ENCODE assay signal across 22 mouse cellular contexts in genomic region chr12:103426710-103427109, GRCm38 (mm10). TPM values are rescaled to one million over a fixed set of nuclear protein-coding genes. Genes with fewer than 3 reads are reported as not detected.
DNase-seq lines count a peak whose midpoint lies in the region; ATAC-seq and TF ChIP-seq lines count a peak whose summit lies in the region.
"Had no signal": no experiment of that assay in that cellular context is flagged by ENCODE, and none has a peak within 500 bp of the region (broad histone marks: within the 10 kb centered on the region; RNA-seq: fewer than 3 reads in every experiment).

No protein-coding gene starts in this region.

- H3K4me1 ChIP-seq in hindbrain, postnatal 0 days (ENCODE audit: insufficient read depth, low read length), result peaks cover 16% of the 10 kb centered on the region
- H3K4me1 ChIP-seq in hindbrain, embryonic 12.5 days, result peaks cover 22% of the 10 kb centered on the region
- H3K4me1 ChIP-seq in lung, postnatal 0 days (ENCODE audit: insufficient read depth, low read depth, low read length), result peaks cover 16% of the 10 kb centered on the region; the same call in 1 of the 2 replicates

- no peak overlapping the region for H3K4me3 ChIP-seq in hindbrain, postnatal 0 days (ENCODE audit: low read length)
- H3K4me3 ChIP-seq in hindbrain, embryonic 12.5 days, result no peak overlapping the region
- H3K4me3 ChIP-seq in lung, postnatal 0 days (ENCODE audit: low read depth, low read length), result no peak overlapping the region

- H3K27me3 ChIP-seq in hindbrain, postnatal 0 days (ENCODE audit: insufficient read depth, low read length), result no peaks in the 10 kb centered on the region
- H3K27me3 ChIP-seq in hindbrain, embryonic 12.5 days, result no peaks in the 10 kb centered on the region
- H3K27me3 ChIP-seq in lung, postnatal 0 days (replicated peaks; ENCODE audit: insufficient read depth, low read length), result no peaks in the 10 kb centered on the region
- H3K27me3 ChIP-seq: heart, embryonic 15.5 days; kidney, embryonic 15.5 days had no signal

- peak; percentile 30; the same call in 1 of the 2 replicates for TF ChIP-seq CTCF in hindbrain, postnatal 0 days (IDR thresholded peaks at IDR 0.05; ENCODE audit: low read depth)
- peak; percentile 35; the same call in 1 of the 2 replicates for TF ChIP-seq CTCF in lung, postnatal 0 days (IDR thresholded peaks at IDR 0.05)

- no peak overlapping the region for H3K4me2 ChIP-seq in hindbrain, postnatal 0 days (ENCODE audit: low read depth, low read length)
- no peak overlapping the region for H3K4me2 ChIP-seq in hindbrain, embryonic 12.5 days (replicated peaks)
- H3K4me2 ChIP-seq in lung, postnatal 0 days (replicated peaks; ENCODE audit: low read depth, low read length), result no peak overlapping the region

- peak; percentile 3 for DNase-seq in adrenal gland, postnatal 14 days
- DNase-seq in adrenal gland, postnatal 36 days, result no peak
- no peak for DNase-seq in hindbrain, postnatal 0 days (ENCODE audit: low spot score)
- no peak for DNase-seq in lung, postnatal 0 days (ENCODE audit: low spot score)
- no peak for DNase-seq in lung, postnatal 10 days
- peak; percentile 26 for DNase-seq in naive thymus-derived CD4-positive, alpha-beta T cell, adult 2 months (ENCODE audit: low read depth)
- DNase-seq: spleen, adult 18-20 months; thymus, postnatal 25 days had no signal

- H3K9me3 ChIP-seq in hindbrain, postnatal 0 days (ENCODE audit: low read length), result no peaks in the 10 kb centered on the region
- H3K9me3 ChIP-seq in hindbrain, embryonic 12.5 days (replicated peaks), result no peaks in the 10 kb centered on the region
- H3K9me3 ChIP-seq in lung, postnatal 0 days (ENCODE audit: low read length), result no peaks in the 10 kb centered on the region
- H3K9me3 ChIP-seq: heart, embryonic 15.5 days; kidney, embryonic 15.5 days; limb, embryonic 10.5 days had no signal

- peaks cover 4% of the 10 kb centered on the region; the same call in 1 of the 2 replicates for H3K36me3 ChIP-seq in hindbrain, postnatal 0 days (ENCODE audit: insufficient read depth, low read length)
- H3K36me3 ChIP-seq in hindbrain, embryonic 12.5 days, result peaks cover 13% of the 10 kb centered on the region
- no peaks in the 10 kb centered on the region; the same call in 1 of the 2 replicates for H3K36me3 ChIP-seq in lung, postnatal 0 days (ENCODE audit: insufficient read depth, low read length)

- no peak for ATAC-seq in hindbrain, postnatal 0 days
- ATAC-seq in hindbrain, embryonic 12.5 days (ENCODE audit: low FRiP score), result no peak
- no peak for ATAC-seq in lung, postnatal 0 days
- ATAC-seq in megakaryocyte, adult 5-6 weeks (ENCODE audit: poor library complexity, severe bottlenecking), result no peak

- H3K9ac ChIP-seq in hindbrain, postnatal 0 days (replicated peaks; ENCODE audit: low read length), result no peak overlapping the region
- H3K9ac ChIP-seq in hindbrain, embryonic 12.5 days, result no peak overlapping the region
- H3K9ac ChIP-seq in lung, postnatal 0 days (replicated peaks; ENCODE audit: low read depth), result no peak overlapping the region

- no peak overlapping the region for H3K27ac ChIP-seq in hindbrain, postnatal 0 days
- no peak overlapping the region for H3K27ac ChIP-seq in hindbrain, embryonic 12.5 days
- no peak overlapping the region for H3K27ac ChIP-seq in lung, postnatal 0 days (ENCODE audit: low read length)

- WGBS in hindbrain, postnatal 0 days, result 91% methylated on average over 7 of the region's 7 CpGs
- 92% methylated on average over 7 of the region's 7 CpGs for WGBS in hindbrain, embryonic 12.5 days
- WGBS in lung, postnatal 0 days, result 92% methylated on average over 7 of the region's 7 CpGs

- TF ChIP-seq EP300 in lung, postnatal 0 days (IDR thresholded peaks at IDR 0.05), result no peak

RNA-seq across cellular contexts. Expression of gene Ddx24, which starts 1.1 kb away (rescaled TPM):
- total RNA-seq in adrenal gland, postnatal 14 days (2021), result 92.3 and 99.1 TPM in 2 replicates
- 100 to 1,000 TPM; 121 to 122 TPM for total RNA-seq in adrenal gland, postnatal 36 days (2021)
- total RNA-seq in hindbrain, postnatal 0 days (2014; rRNA removed), result 129 and 148 TPM in 2 replicates
- polyA plus RNA-seq in hindbrain, postnatal 0 days (2015; fragmentation: Nextera tagmentation; extraction: Ambion mirVana), result 213 and 220 TPM in 2 replicates
- polyA plus RNA-seq in hindbrain, embryonic 12.5 days (2016; fragmentation: Nextera tagmentation; extraction: Ambion mirVana), result 120 and 128 TPM in 2 replicates
- 87.2 and 92.0 TPM in 2 replicates for polyA plus RNA-seq in lung, postnatal 0 days (2015; fragmentation: Nextera tagmentation; extraction: Ambion mirVana)
- total RNA-seq in megakaryocyte, adult 5-6 weeks (2015), result 53.0 and 58.9 TPM in 2 replicates
- 63.8 and 73.0 TPM in 2 replicates for total RNA-seq in megakaryocyte, adult 5-6 weeks (2017)

RNA-seq across cellular contexts. Expression of gene Ifi27, which starts 7.3 kb away (rescaled TPM):
- total RNA-seq in adrenal gland, postnatal 14 days (2021), result 1,163 and 1,199 TPM in 2 replicates
- total RNA-seq in adrenal gland, postnatal 36 days (2021), result 1,000 to 10,000 TPM; 1,339 to 1,709 TPM
- 18.4 and 28.6 TPM in 2 replicates for total RNA-seq in hindbrain, postnatal 0 days (2014; rRNA removed)
- 26.7 and 29.2 TPM in 2 replicates for polyA plus RNA-seq in hindbrain, postnatal 0 days (2015; fragmentation: Nextera tagmentation; extraction: Ambion mirVana)
- 9.2 and 11.3 TPM in 2 replicates for polyA plus RNA-seq in hindbrain, embryonic 12.5 days (2016; fragmentation: Nextera tagmentation; extraction: Ambion mirVana)
- 69.5 and 72.5 TPM in 2 replicates for polyA plus RNA-seq in lung, postnatal 0 days (2015; fragmentation: Nextera tagmentation; extraction: Ambion mirVana)
- 46.3 and 55.9 TPM in 2 replicates for total RNA-seq in megakaryocyte, adult 5-6 weeks (2015)
- total RNA-seq in megakaryocyte, adult 5-6 weeks (2017), result 19.3 and 26.8 TPM in 2 replicates

RNA-seq across cellular contexts. Expression of gene Ifi27l2a, which starts 16.8 kb away (rescaled TPM):
- 15.4 and 19.7 TPM in 2 replicates for total RNA-seq in adrenal gland, postnatal 14 days (2021)
- total RNA-seq in adrenal gland, postnatal 36 days (2021), result 100 to 1,000 TPM; 128 to 279 TPM
- 3.2 TPM in 1 of 2 replicates, not detected in the other for total RNA-seq in hindbrain, postnatal 0 days (2014; rRNA removed)
- 13.1 and 13.5 TPM in 2 replicates for polyA plus RNA-seq in hindbrain, postnatal 0 days (2015; fragmentation: Nextera tagmentation; extraction: Ambion mirVana)
- polyA plus RNA-seq in hindbrain, embryonic 12.5 days (2016; fragmentation: Nextera tagmentation; extraction: Ambion mirVana), result 3.2 and 3.7 TPM in 2 replicates
- polyA plus RNA-seq in lung, postnatal 0 days (2015; fragmentation: Nextera tagmentation; extraction: Ambion mirVana), result 23.1 and 47.7 TPM in 2 replicates
- total RNA-seq in megakaryocyte, adult 5-6 weeks (2015), result 433 and 468 TPM in 2 replicates
- total RNA-seq in megakaryocyte, adult 5-6 weeks (2017), result 365 and 515 TPM in 2 replicates

RNA-seq across cellular contexts. Expression of gene 9330161L09Rik, which starts 19.1 kb away (rescaled TPM):
- total RNA-seq in adrenal gland, postnatal 14 days (2021), result 0.90 and 0.93 TPM in 2 replicates
- total RNA-seq in adrenal gland, postnatal 36 days (2021), result 1 to 10 TPM; 1.5 to 1.7 TPM
- total RNA-seq in hindbrain, postnatal 0 days (2014; rRNA removed), result 4.2 and 6.5 TPM in 2 replicates
- 0.91 and 1.1 TPM in 2 replicates for polyA plus RNA-seq in hindbrain, postnatal 0 days (2015; fragmentation: Nextera tagmentation; extraction: Ambion mirVana)
- polyA plus RNA-seq in hindbrain, embryonic 12.5 days (2016; fragmentation: Nextera tagmentation; extraction: Ambion mirVana), result 0.79 and 1.3 TPM in 2 replicates
- polyA plus RNA-seq in lung, postnatal 0 days (2015; fragmentation: Nextera tagmentation; extraction: Ambion mirVana), result 0.18 and 0.19 TPM in 2 replicates
- 0.94 TPM in 1 of 2 replicates, not detected in the other for total RNA-seq in megakaryocyte, adult 5-6 weeks (2015)
- 0.89 and 1.4 TPM in 2 replicates for total RNA-seq in megakaryocyte, adult 5-6 weeks (2017)

RNA-seq across cellular contexts. Expression of gene Ifi27l2b, which starts 30.3 kb away (rescaled TPM):
- not detected in 2 replicates for total RNA-seq in adrenal gland, postnatal 14 days (2021)
- total RNA-seq in adrenal gland, postnatal 36 days (2021), result not detected
- total RNA-seq in hindbrain, postnatal 0 days (2014; rRNA removed), result not detected in 2 replicates
- not detected in 2 replicates for polyA plus RNA-seq in hindbrain, postnatal 0 days (2015; fragmentation: Nextera tagmentation; extraction: Ambion mirVana)
- polyA plus RNA-seq in hindbrain, embryonic 12.5 days (2016; fragmentation: Nextera tagmentation; extraction: Ambion mirVana), result not detected in 2 replicates
- not detected in 2 replicates for polyA plus RNA-seq in lung, postnatal 0 days (2015; fragmentation: Nextera tagmentation; extraction: Ambion mirVana)
- not detected in 2 replicates for total RNA-seq in megakaryocyte, adult 5-6 weeks (2015)
- total RNA-seq in megakaryocyte, adult 5-6 weeks (2017), result not detected in 2 replicates
- total RNA-seq: granulocyte monocyte progenitor cell, adult 5-6 weeks; layer of hippocampus, postnatal 14 days; megakaryocyte progenitor cell, adult 5-6 weeks; neutrophil, adult 5-6 weeks had no signal
- polyA plus RNA-seq: activated CD4-positive, CD25-positive, alpha-beta regulatory T cell, adult 4 months; cerebellum, adult 2 months; embryonic facial prominence, embryonic 11.5 days; G1E; hindbrain, embryonic 14.5 days; kidney, embryonic 15.5 days; limb, embryonic 10.5 days had no signal

Comparison
In these comparisons a context has a peak if more than half of its experiments do, and no peak if none do; other contexts are left out.
1. DNase-seq: peak in adrenal gland, postnatal 14 days (single experiment) and naive thymus-derived CD4-positive, alpha-beta T cell, adult 2 months (single experiment); none in adrenal gland, postnatal 36 days (0 of 2), hindbrain, postnatal 0 days (single experiment), lung, postnatal 0 days (single experiment) and lung, postnatal 10 days (single experiment).
2. RNA of gene Ifi27, which starts 7.3 kb away (total RNA-seq): 1,339 to 1,709 TPM in adrenal gland, postnatal 36 days and 1,163 to 1,199 TPM in adrenal gland, postnatal 14 days; 19.3 to 55.9 TPM in megakaryocyte, adult 5-6 weeks and 18.4 to 28.6 TPM in hindbrain, postnatal 0 days; every median in the first group is over 10 times any median in the second.